Mouse (Mus musculus) kidney, embryonic 16.5 days (tissue): Measurements from ENCODE around the gene Sez6l2. TPM values are rescaled to one million over a fixed set of nuclear protein-coding genes. Genes with fewer than 3 reads are reported as not detected.
"Not testable (repeated sequence)": the region's sequence is repeated elsewhere in the genome, so short reads cannot be mapped to it uniquely, and the experiment has no call there.

Experiments
- ATAC-seq: fragments of 200-750 bp; cut with Nextera tagmentation; 2 replicates; pipeline ENCODE4 v1.8.0; 2017; ENCODE audit warnings: moderate TSS enrichment; ENCODE audit not compliant: low FRiP score, low TSS enrichment
- H3K27ac ChIP-seq: fragments of 300-500 bp; sonication (generic); 2 replicates; pipeline ENCODE4 v1.5.1; 2014; ENCODE audit warnings: low read length
- H3K27me3 ChIP-seq: fragments of 300-500 bp; sonication (generic); 2 replicates; pipeline ENCODE4 v1.6.1; 2014; ENCODE audit warnings: low read length, control low read depth, mixed read lengths; ENCODE audit not compliant: insufficient read depth
- H3K36me3 ChIP-seq: fragments of 300-500 bp; sonication (generic); 2 replicates; pipeline ENCODE4 v1.6.1; 2014; ENCODE audit warnings: low read length, control low read depth, mixed read lengths; ENCODE audit not compliant: insufficient read depth
- H3K4me1 ChIP-seq: fragments of 300-500 bp; sonication (generic); 2 replicates; pipeline ENCODE4 v1.6.1; 2014; ENCODE audit warnings: low read length, control low read depth, mixed read lengths; ENCODE audit not compliant: insufficient read depth
- H3K4me2 ChIP-seq: fragments of 300-500 bp; sonication (generic); replicated peaks from 2 replicates; pipeline ENCODE4 v1.6.1; 2014; ENCODE audit warnings: low read depth, low read length
- H3K4me3 ChIP-seq: fragments of 300-500 bp; sonication (generic); 2 replicates; pipeline ENCODE4 v1.5.1; 2014; ENCODE audit warnings: mild to moderate bottlenecking, low read length
- H3K9ac ChIP-seq: fragments of 300-500 bp; sonication (generic); replicated peaks from 2 replicates; pipeline ENCODE4 v1.6.1; 2014; ENCODE audit warnings: low read length
- H3K9me3 ChIP-seq: fragments of 300-500 bp; sonication (generic); 2 replicates; pipeline ENCODE4 v1.6.1; 2016; ENCODE audit warnings: low read length, control low read depth
- WGBS: fragments of 180-500 bp; shearing (Covaris S2); extraction: QIAGEN DNeasy Blood & Tissue Kit; methylation state at CpG from one replicate; pipeline ENCODE4 v1.1.7; 2014; 5-methylcytosine and 5-hydroxymethylcytosine counted together
- polyA plus RNA-seq: library from polyadenylated mRNA; unstranded; fragments of >200 nt; fragmentation: Nextera tagmentation; extraction: Ambion mirVana; gene quantifications from 2 replicates; pipeline ENCODE4 v1.2.1, GENCODE M21; 2015

Gene Sez6l2
- 0.86 and 1.6 TPM in 2 replicates for polyA plus RNA-seq

DNA sequence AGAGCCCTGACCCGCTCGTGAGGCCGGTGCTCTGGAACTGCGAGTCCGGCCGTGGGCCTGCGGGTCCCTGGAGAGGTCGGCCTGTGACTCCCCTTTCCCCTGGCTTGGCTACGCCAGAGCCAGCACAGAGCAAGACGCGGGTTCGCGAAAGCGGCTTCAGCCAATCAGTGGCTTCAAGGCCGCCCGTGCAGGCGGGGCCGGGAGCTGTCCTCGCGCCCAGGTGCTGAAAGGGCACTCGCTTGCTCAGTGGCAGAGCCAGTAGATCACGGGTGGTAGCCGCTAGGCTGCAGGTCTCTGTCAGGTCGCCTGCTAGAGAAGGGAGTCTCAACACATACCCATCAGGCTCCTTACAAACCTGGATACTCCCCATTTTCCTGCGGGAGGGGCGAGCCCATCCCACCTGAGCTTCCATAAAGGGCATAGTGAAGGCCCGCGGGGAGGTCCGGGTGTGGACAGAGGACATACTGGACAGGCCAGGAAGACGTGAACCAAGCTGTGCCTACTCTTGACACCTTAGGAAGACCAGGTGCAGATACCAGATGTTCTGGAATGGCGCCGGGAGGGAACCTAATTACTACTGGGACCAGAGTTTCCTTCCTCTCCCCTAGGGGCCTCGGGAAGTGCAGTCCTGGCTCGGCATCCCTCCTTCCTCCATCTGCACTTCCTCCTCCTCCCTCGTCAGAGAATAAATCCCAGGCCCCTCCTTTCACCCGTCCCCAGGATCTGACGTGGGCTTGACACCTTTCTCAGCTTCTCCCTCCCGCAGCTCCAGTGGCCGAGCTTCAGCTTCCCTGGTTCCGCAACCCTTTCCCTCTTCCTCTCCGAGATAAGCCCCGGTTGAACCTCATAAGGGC lies at the start of gene Sez6l2:
Sez6l2 (plus strand) TSS at position 771 of the 854 bp plus-strand sequence.
- peaks cover 8% of the 10 kb centered on the region for H3K4me1 ChIP-seq
- ATAC-seq, result peak; percentile 95
- under 1% methylated on average over 42 of the region's 42 CpGs for WGBS
- peak within 1 kb of the TSS; percentile 54 for H3K4me3 ChIP-seq
- no peak within 1 kb of the TSS for H3K27ac ChIP-seq
- no peaks in the 10 kb centered on the region for H3K9me3 ChIP-seq
- H3K9ac ChIP-seq, result peak within 1 kb of the TSS; percentile 46; the same call in 1 of the 2 replicates
- H3K27me3 ChIP-seq, result peaks cover 23% of the 10 kb centered on the region
- H3K36me3 ChIP-seq, result no peaks in the 10 kb centered on the region
- peak within 1 kb of the TSS; percentile 99 for H3K4me2 ChIP-seq

DNA sequence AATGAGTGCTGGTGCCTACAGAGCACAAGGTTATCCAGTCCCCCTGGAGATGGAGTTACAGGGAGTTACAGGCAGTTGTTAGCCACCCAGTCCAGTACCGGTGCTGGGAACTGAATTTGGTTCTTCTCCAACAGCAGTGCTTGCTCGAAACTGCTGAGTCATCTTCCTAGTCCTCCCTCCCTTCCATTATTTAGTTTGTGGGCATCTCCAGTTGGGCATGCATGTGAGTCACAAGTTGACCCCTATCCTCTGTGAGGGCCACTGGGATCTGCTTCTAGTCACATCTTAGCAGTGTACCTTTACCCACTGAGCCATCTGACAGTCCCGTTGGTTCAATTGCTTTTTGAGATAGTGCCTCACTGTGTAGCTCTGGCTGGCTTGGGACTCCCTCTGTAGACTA lies 44.8 kb upstream of the Sez6l2 start:
- Histone ChIP-seq H3K4me3 (no peak overlapping the region), H3K4me2 (no peak overlapping the region), H3K9ac (no peak overlapping the region), H3K36me3 (no peaks in the 10 kb centered on the region), H3K27me3 (no peaks in the 10 kb centered on the region), H3K9me3 (no peaks in the 10 kb centered on the region), H3K4me1 (no peaks in the 10 kb centered on the region), H3K27ac (no peak overlapping the region)
- WGBS, result 79% methylated on average over 3 of the region's 3 CpGs
- ATAC-seq, result no peak

DNA sequence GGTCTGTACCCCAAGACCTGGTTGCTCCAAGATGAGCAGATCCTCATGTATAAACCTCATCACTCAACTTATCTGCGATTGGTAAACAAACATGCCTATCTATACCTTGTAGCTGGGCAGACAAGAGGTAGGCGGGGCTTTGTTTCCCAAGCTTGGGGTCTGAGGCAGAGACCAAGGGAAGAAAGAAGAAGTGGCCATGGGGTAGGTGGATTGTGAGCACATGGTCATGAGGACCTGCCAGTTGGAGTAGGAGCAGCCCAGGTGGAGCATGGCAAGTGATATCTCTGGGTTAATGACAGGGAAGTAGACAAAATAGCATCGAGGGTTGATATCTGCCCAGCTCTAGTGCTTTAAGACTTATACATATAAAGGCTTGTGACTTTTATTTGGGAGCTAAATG lies 35.5 kb upstream of the Sez6l2 start:
- H3K9ac ChIP-seq, result no peak overlapping the region
- H3K4me2 ChIP-seq, result no peak overlapping the region
- no peaks in the 10 kb centered on the region for H3K27me3 ChIP-seq
- 87% methylated on average over 3 of the region's 3 CpGs for WGBS
- H3K9me3 ChIP-seq, result no peaks in the 10 kb centered on the region
- no peaks in the 10 kb centered on the region for H3K36me3 ChIP-seq
- H3K27ac ChIP-seq, result no peak overlapping the region
- no peak overlapping the region for H3K4me3 ChIP-seq
- no peaks in the 10 kb centered on the region for H3K4me1 ChIP-seq
- no peak for ATAC-seq

DNA sequence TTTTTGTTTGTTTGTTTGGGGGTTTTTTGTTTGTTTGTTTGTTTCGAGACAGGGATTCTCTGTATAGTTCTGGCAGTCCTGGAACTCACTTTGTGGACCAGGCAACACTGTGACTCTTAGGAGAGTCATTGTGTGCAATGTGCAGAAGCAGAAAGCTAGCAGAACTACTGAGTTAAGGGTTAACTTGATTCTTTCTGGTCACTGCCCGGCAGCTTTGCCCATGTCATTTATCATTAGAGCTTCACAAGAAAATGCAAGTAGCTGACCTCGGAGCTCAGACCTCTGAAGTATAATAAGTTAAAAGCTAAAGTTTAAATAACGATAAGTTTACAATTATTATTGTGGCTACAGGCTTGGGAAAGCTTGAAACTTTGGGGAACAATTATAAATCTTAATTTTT lies 32.0 kb upstream of the Sez6l2 start:
- not testable (repeated sequence) for H3K36me3 ChIP-seq, H3K27ac ChIP-seq, H3K4me1 ChIP-seq, H3K4me2 ChIP-seq, H3K9me3 ChIP-seq, H3K4me3 ChIP-seq, ATAC-seq, H3K27me3 ChIP-seq, H3K9ac ChIP-seq
- WGBS, result 27% methylated on average over 4 of the region's 4 CpGs

DNA sequence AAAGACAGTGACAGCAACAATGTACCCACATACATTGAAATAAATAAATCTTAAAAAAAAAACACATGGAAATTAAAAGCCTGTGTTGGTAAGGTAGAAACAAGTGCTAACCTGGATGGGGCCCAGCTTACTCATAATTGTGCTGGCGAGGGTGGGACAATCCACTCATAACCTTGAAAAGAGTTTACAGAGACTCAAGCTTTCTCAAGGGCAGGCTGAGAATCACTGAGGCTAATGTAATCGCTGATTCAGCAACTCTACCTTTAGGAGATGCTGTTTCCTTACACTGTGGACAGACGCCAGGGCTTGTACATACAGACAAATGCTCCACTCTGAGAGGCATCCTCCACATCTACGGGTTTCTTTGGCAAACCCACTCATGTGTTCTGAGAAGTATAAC lies 30.4 kb upstream of the Sez6l2 start:
- Histone ChIP-seq H3K9ac (no peak overlapping the region), H3K4me3 (no peak overlapping the region), H3K36me3 (no peaks in the 10 kb centered on the region), H3K27ac (no peak overlapping the region), H3K4me1 (no peaks in the 10 kb centered on the region), H3K4me2 (no peak overlapping the region), H3K9me3 (no peaks in the 10 kb centered on the region), H3K27me3 (no peaks in the 10 kb centered on the region)
- no peak for ATAC-seq
- WGBS, result 82% methylated on average over 4 of the region's 4 CpGs

DNA sequence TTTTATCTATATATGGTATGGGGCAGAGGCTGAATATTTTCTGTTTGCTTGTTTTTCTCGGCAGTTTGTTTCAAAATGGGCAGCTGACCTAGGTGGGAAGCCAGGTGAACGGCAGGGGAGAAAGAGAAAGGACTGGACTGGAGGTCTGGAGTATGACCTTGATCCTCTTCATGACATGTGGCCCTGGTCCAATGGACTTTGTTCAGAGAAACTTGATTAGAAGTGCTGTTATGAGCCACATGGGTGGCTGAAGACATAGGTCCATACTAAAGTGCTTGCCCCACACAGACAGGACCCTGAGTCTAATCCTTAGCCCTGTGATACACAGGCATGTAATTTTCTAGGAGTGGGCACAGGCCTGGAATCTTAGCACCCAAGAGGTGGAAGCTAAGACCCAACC lies 28.8 kb upstream of the Sez6l2 start:
- 59% methylated on average over 2 of the region's 2 CpGs for WGBS
- peak overlapping the region; percentile 14 for H3K27ac ChIP-seq
- H3K4me2 ChIP-seq, result no peak overlapping the region; the same call in 1 of the 2 replicates
- no peak overlapping the region for H3K4me3 ChIP-seq
- no peaks in the 10 kb centered on the region for H3K27me3 ChIP-seq
- H3K4me1 ChIP-seq, result no peaks in the 10 kb centered on the region
- 0 out of 2 replicates have a peak overlapping the region, but pooled peaks have one; percentile 10 for H3K9ac ChIP-seq
- H3K36me3 ChIP-seq, result no peaks in the 10 kb centered on the region
- no peaks in the 10 kb centered on the region for H3K9me3 ChIP-seq
- no peak for ATAC-seq

DNA sequence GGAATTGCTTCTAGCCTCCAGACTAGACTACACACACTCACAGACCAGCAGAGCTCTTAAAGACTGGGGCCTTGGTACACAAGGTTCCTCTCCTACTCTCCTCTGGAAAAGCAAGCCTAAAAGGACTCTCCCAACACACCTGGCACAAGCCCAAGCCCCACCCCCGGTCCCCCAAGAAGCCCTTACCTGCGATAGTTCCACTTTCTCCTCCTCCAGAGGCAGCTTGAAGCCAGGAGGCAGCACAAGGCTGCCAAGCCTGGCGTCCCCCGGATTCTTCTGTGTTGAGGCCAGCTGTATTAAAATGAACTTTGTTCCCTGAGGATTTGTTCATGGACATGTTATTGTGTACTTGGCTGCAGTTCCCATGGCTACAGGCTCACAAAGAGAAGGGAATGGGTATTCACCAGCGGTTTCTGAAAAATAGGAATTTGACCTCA lies 27.7 kb upstream of the Sez6l2 start, which contains the start of gene Tmem219:
Tmem219 (minus strand) TSS at position 294 of the 437 bp plus-strand sequence.
- 50% methylated on average over 5 of the region's 5 CpGs for WGBS
- 0 out of 2 replicates have a peak within 1 kb of the TSS, but pooled peaks have one; percentile 2 for H3K4me2 ChIP-seq
- H3K4me1 ChIP-seq, result no peaks in the 10 kb centered on the region
- no peaks in the 10 kb centered on the region for H3K9me3 ChIP-seq
- ATAC-seq, result peak; percentile 83; the same call in 1 of the 2 replicates
- H3K4me3 ChIP-seq, result no peak within 1 kb of the TSS
- peak within 1 kb of the TSS; percentile 14 for H3K27ac ChIP-seq
- no peaks in the 10 kb centered on the region for H3K27me3 ChIP-seq
- H3K9ac ChIP-seq, result no peak within 1 kb of the TSS
- no peaks in the 10 kb centered on the region for H3K36me3 ChIP-seq

DNA sequence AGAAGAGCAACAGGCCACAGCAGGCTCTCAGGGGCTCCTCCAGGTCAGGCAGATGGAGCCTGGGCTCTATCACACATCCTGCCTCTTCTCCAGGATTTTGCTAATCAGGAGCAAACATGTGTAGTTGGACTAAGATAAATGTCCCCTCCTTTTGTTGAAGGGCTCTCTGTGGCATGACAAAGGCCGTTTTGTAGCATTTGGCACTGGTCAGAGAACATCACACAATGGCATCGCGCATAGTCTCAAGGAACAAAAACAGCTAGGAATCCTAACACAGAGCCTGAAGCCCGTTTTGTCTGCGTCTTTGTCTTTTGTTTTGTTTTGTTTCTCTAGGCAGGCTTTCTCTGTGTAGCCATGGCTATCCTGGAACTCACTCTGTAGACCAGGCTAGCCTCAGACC lies 26.4 kb upstream of the Sez6l2 start:
- Histone ChIP-seq H3K27me3 (no peaks in the 10 kb centered on the region), H3K27ac (no peak overlapping the region), H3K4me2 (no peak overlapping the region), H3K9ac (no peak overlapping the region), H3K4me1 (no peaks in the 10 kb centered on the region), H3K4me3 (no peak overlapping the region), H3K9me3 (no peaks in the 10 kb centered on the region), H3K36me3 (no peaks in the 10 kb centered on the region)
- 83% methylated on average over 5 of the region's 5 CpGs for WGBS
- ATAC-seq, result no peak

DNA sequence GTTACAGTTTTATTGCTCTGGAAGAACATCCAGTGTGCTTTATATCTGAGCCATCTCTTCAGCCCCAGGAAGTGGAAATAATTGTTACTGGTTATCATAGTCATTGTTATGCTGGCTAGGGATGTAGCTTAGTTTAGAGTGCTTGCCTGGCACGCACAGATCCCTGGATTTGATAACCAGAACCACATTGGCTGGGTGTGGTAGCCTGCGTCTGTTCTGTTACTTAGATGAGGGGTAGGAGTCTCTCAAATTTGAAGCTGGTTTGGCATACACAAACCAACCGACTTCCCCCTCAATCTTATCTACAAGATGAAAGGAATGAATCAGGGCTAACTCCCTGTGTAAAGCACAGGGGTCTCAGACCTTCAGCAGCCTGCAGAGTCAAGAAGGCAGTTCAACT lies 24.1 kb upstream of the Sez6l2 start:
- no peak overlapping the region for H3K9ac ChIP-seq
- H3K27ac ChIP-seq, result no peak overlapping the region
- ATAC-seq, result no peak
- H3K27me3 ChIP-seq, result no peaks in the 10 kb centered on the region
- no peaks in the 10 kb centered on the region for H3K9me3 ChIP-seq
- H3K4me1 ChIP-seq, result peaks cover 12% of the 10 kb centered on the region
- H3K4me3 ChIP-seq, result no peak overlapping the region
- 43% methylated on average over 3 of the region's 3 CpGs for WGBS
- no peak overlapping the region for H3K4me2 ChIP-seq
- H3K36me3 ChIP-seq, result peaks cover 2% of the 10 kb centered on the region; the same call in 1 of the 2 replicates
